Mouse (Mus musculus) left cerebral cortex, adult 9 months (tissue): Measurements from ENCODE around the gene Carns1.

Experiments used
- DNase-seq, 2 experiments: peaks; one replicate each; pipeline ENCODE4 v3.0.0; 2022; ENCODE audit warnings: low spot score in 2 of 2

Gene Carns1

GRCm38 (mm10) chr19:4202149-4202548 is 26.9 kb upstream of the Carns1 start:
- no peak for DNase-seq

GRCm38 (mm10) chr19:4201291-4201909 is 26.1 kb upstream of the Carns1 start, which contains the start of gene Rad9a:
Gene Rad9a (minus strand): TSS chr19:4201662.
- peak; percentile 92 to 97 for DNase-seq

- DNase-seq = no peak
Observed at GRCm38 (mm10) chr19:4197180-4197579, 21.9 kb upstream of the Carns1 start.

GRCm38 (mm10) chr19:4196548-4196947 is 21.3 kb upstream of the Carns1 start:
- no peak for DNase-seq

- DNase-seq = no peak
Observed at GRCm38 (mm10) chr19:4196048-4196447, 20.8 kb upstream of the Carns1 start.

- DNase-seq = no peak
Observed at GRCm38 (mm10) chr19:4194776-4195650, 19.7 kb upstream of the Carns1 start.

- DNase-seq = no peak
Observed at GRCm38 (mm10) chr19:4194021-4194724, 18.9 kb upstream of the Carns1 start.

GRCm38 (mm10) chr19:4193129-4193528 is 17.9 kb upstream of the Carns1 start:
- DNase-seq = no peak

GRCm38 (mm10) chr19:4192251-4192985 is 17.1 kb upstream of the Carns1 start:
- DNase-seq = no peak

GRCm38 (mm10) chr19:4191528-4192250 is 16.4 kb upstream of the Carns1 start, which contains the start of gene Ppp1ca:
Gene Ppp1ca (plus strand): TSS chr19:4192065.
- peak in 1 of 2 experiments; percentile 91 for DNase-seq

GRCm38 (mm10) chr19:4190831-4191334 is 15.6 kb upstream of the Carns1 start, which contains the start of gene Tbc1d10c:
Gene Tbc1d10c (minus strand): TSS chr19:4191284.
- DNase-seq = no peak

GRCm38 (mm10) chr19:4189051-4189620 is 13.9 kb upstream of the Carns1 start:
- no peak for DNase-seq

- no peak for DNase-seq
Observed at GRCm38 (mm10) chr19:4187303-4187702, 12.0 kb upstream of the Carns1 start.

GRCm38 (mm10) chr19:4184976-4185975 is 10.0 kb upstream of the Carns1 start:
- DNase-seq = no peak

- DNase-seq = no peak
Observed at GRCm38 (mm10) chr19:4183689-4184088, 8.4 kb upstream of the Carns1 start.

- peak in 1 of 2 experiments; percentile 83 for DNase-seq
Observed at GRCm38 (mm10) chr19:4181892-4182291, 6.6 kb upstream of the Carns1 start.

GRCm38 (mm10) chr19:4180411-4180810 is 5.1 kb upstream of the Carns1 start:
- no peak for DNase-seq

GRCm38 (mm10) chr19:4172925-4173324 is 2.4 kb downstream of the Carns1 start:
- DNase-seq = no peak
